Mouse (Mus musculus) midbrain, embryonic 15.5 days (tissue): ENCODE measurements around the gene Rwdd3. TPM values are rescaled to one million over a fixed set of nuclear protein-coding genes. Genes with fewer than 3 reads are reported as not detected.

Experiments
- ATAC-seq: fragments of 200-750 bp; cut with Nextera tagmentation; replicated peaks from 2 replicates; pipeline ENCODE4 v1.8.0; 2017; ENCODE audit warnings: moderate TSS enrichment
- H3K27ac ChIP-seq: fragments of 300-500 bp; sonication (generic); 2 replicates; pipeline ENCODE4 v1.5.1; 2015; ENCODE audit warnings: mild to moderate bottlenecking, inconsistent platforms
- H3K27me3 ChIP-seq: fragments of 300-500 bp; sonication (generic); replicated peaks from 2 replicates; pipeline ENCODE4 v1.6.1; 2015; ENCODE audit warnings: inconsistent platforms
- H3K36me3 ChIP-seq: fragments of 300-500 bp; sonication (generic); replicated peaks from 2 replicates; pipeline ENCODE4 v1.6.1; 2015; ENCODE audit warnings: inconsistent platforms
- H3K4me1 ChIP-seq: fragments of 300-500 bp; sonication (generic); 2 replicates; pipeline ENCODE4 v1.6.1; 2015; ENCODE audit warnings: inconsistent platforms
- H3K4me2 ChIP-seq: fragments of 300-500 bp; sonication (generic); 2 replicates; pipeline ENCODE4 v1.6.1; 2015; ENCODE audit warnings: inconsistent platforms, mild to moderate bottlenecking, moderate library complexity
- H3K4me3 ChIP-seq: fragments of 300-500 bp; sonication (generic); 2 replicates; pipeline ENCODE4 v1.5.1; 2015; ENCODE audit warnings: mild to moderate bottlenecking, inconsistent platforms
- H3K9ac ChIP-seq: fragments of 300-500 bp; sonication (generic); 2 replicates; pipeline ENCODE4 v1.6.1; 2015; ENCODE audit warnings: mild to moderate bottlenecking, inconsistent platforms
- H3K9me3 ChIP-seq: fragments of 300-500 bp; sonication (generic); 2 replicates; pipeline ENCODE4 v1.6.1; 2016; ENCODE audit warnings: inconsistent platforms
- WGBS: fragments of 180-500 bp; shearing (Covaris S2); methylation state at CpG from one replicate; pipeline ENCODE4 v1.1.7; 2015; ENCODE audit warnings: mixed read lengths; 5-methylcytosine and 5-hydroxymethylcytosine counted together
- polyA plus RNA-seq: library from polyadenylated mRNA; unstranded; fragments of >200 nt; fragmentation: Nextera tagmentation; extraction: Ambion mirVana; gene quantifications from 2 replicates; pipeline ENCODE4 v1.2.1, GENCODE M21; 2015

Gene Rwdd3
- polyA plus RNA-seq, 1 experiment from 2014 or later: 4.4 TPM

GRCm38 (mm10) chr3:121176011-121176410 is 4.5 kb upstream of the Rwdd3 start:
- WGBS: 88% methylated on average over 1 of the region's 1 CpGs
- no peaks in the 10 kb centered on the region for H3K9me3 ChIP-seq
- no peak overlapping the region for H3K27ac ChIP-seq

GRCm38 (mm10) chr3:121174248-121174945 is 2.9 kb upstream of the Rwdd3 start:
- Histone ChIP-seq H3K9ac (no peak overlapping the region), H3K27me3 (no peaks in the 10 kb centered on the region), H3K4me2 (no peak overlapping the region), H3K27ac (no peak overlapping the region), H3K4me1 (peaks cover 11% of the 10 kb centered on the region; the same call in 1 of the 2 replicates), H3K36me3 (no peaks in the 10 kb centered on the region), H3K9me3 (no peaks in the 10 kb centered on the region), H3K4me3 (no peak overlapping the region)
- 84% methylated on average over 9 of the region's 9 CpGs for WGBS
- no peak for ATAC-seq

More at GRCm38 (mm10) chr3:121176011-121176410, 4.5 kb upstream of the Rwdd3 start:
- Histone ChIP-seq H3K36me3 (no peaks in the 10 kb centered on the region), H3K9ac (no peak overlapping the region), H3K27me3 (no peaks in the 10 kb centered on the region), H3K4me1 (peaks cover 5% of the 10 kb centered on the region; the same call in 1 of the 2 replicates), H3K4me2 (no peak overlapping the region), H3K4me3 (no peak overlapping the region)
- ATAC-seq: no peak

- Histone ChIP-seq H3K27me3 (no peaks in the 10 kb centered on the region), H3K9me3 (no peaks in the 10 kb centered on the region), H3K4me2 (no peak overlapping the region), H3K4me1 (peaks cover 11% of the 10 kb centered on the region; the same call in 1 of the 2 replicates), H3K4me3 (no peak overlapping the region), H3K27ac (no peak overlapping the region), H3K36me3 (no peaks in the 10 kb centered on the region), H3K9ac (no peak overlapping the region)
- 75% methylated on average over 2 of the region's 2 CpGs for WGBS
- no peak for ATAC-seq
These were observed 1.2 kb upstream of the Rwdd3 start for GRCm38 (mm10) chr3:121172718-121173117.

- Histone ChIP-seq H3K4me2 (peak overlapping the region; percentile 73), H3K9me3 (no peaks in the 10 kb centered on the region), H3K27me3 (no peaks in the 10 kb centered on the region), H3K27ac (no peak overlapping the region; the same call in 1 of the 2 replicates), H3K4me3 (peak overlapping the region; percentile 48), H3K9ac (peak overlapping the region; percentile 50; the same call in 1 of the 2 replicates), H3K4me1 (peaks cover 11% of the 10 kb centered on the region; the same call in 1 of the 2 replicates), H3K36me3 (no peaks in the 10 kb centered on the region)
- ATAC-seq: peak; percentile 13; the same call in 1 of the 2 replicates
- 52% methylated on average over 6 of the region's 6 CpGs for WGBS
These were observed 374 bp upstream of the Rwdd3 start for GRCm38 (mm10) chr3:121171872-121172265.

GRCm38 (mm10) chr3:121170631-121171030 is 864 bp downstream of the Rwdd3 start:
- no peaks in the 10 kb centered on the region for H3K36me3 ChIP-seq
- H3K4me1 ChIP-seq: peaks cover 11% of the 10 kb centered on the region; the same call in 1 of the 2 replicates
- H3K27ac ChIP-seq: no peak overlapping the region
- ATAC-seq: 0 out of 2 replicates have a peak, but pooled peaks have one; percentile 34
- H3K9ac ChIP-seq: no peak overlapping the region
- H3K9me3 ChIP-seq: no peaks in the 10 kb centered on the region
- peak overlapping the region; percentile 48 for H3K4me3 ChIP-seq
- 56% methylated on average over 7 of the region's 7 CpGs for WGBS
- peak overlapping the region; percentile 73 for H3K4me2 ChIP-seq
- H3K27me3 ChIP-seq: no peaks in the 10 kb centered on the region

- Histone ChIP-seq H3K27ac (no peak overlapping the region), H3K4me1 (peaks cover 11% of the 10 kb centered on the region; the same call in 1 of the 2 replicates), H3K36me3 (no peaks in the 10 kb centered on the region), H3K9ac (no peak overlapping the region), H3K9me3 (no peaks in the 10 kb centered on the region), H3K4me3 (no peak overlapping the region), H3K4me2 (no peak overlapping the region), H3K27me3 (no peaks in the 10 kb centered on the region)
- WGBS: 78% methylated on average over 15 of the region's 15 CpGs
- no peak for ATAC-seq
These were observed 2.2 kb downstream of the Rwdd3 start for GRCm38 (mm10) chr3:121169092-121169942.

- H3K36me3 ChIP-seq: no peaks in the 10 kb centered on the region
- no peak overlapping the region for H3K9ac ChIP-seq
- no peak for ATAC-seq
- no peaks in the 10 kb centered on the region for H3K27me3 ChIP-seq
- peaks cover 11% of the 10 kb centered on the region; the same call in 1 of the 2 replicates for H3K4me1 ChIP-seq
- no peak overlapping the region for H3K4me2 ChIP-seq
- no peak overlapping the region for H3K4me3 ChIP-seq
- no peaks in the 10 kb centered on the region for H3K9me3 ChIP-seq
- WGBS: 85% methylated on average over 8 of the region's 8 CpGs
- H3K27ac ChIP-seq: no peak overlapping the region
These were observed 2.9 kb downstream of the Rwdd3 start for GRCm38 (mm10) chr3:121168581-121168980.

- Histone ChIP-seq H3K27me3 (no peaks in the 10 kb centered on the region), H3K27ac (no peak overlapping the region), H3K36me3 (no peaks in the 10 kb centered on the region), H3K4me3 (no peak overlapping the region), H3K9me3 (no peaks in the 10 kb centered on the region), H3K9ac (no peak overlapping the region), H3K4me1 (no peaks in the 10 kb centered on the region), H3K4me2 (no peak overlapping the region)
- 30% methylated on average over 7 of the region's 7 CpGs for WGBS
- ATAC-seq: no peak
These were observed 8.2 kb downstream of the Rwdd3 start for GRCm38 (mm10) chr3:121163271-121163819.

GRCm38 (mm10) chr3:121161661-121162060 is 9.8 kb downstream of the Rwdd3 start:
- no peak overlapping the region for H3K4me3 ChIP-seq
- no peak overlapping the region for H3K27ac ChIP-seq
- H3K9me3 ChIP-seq: no peaks in the 10 kb centered on the region
- WGBS: 47% methylated on average over 2 of the region's 2 CpGs
- ATAC-seq: no peak
- H3K27me3 ChIP-seq: no peaks in the 10 kb centered on the region
- peaks cover 6% of the 10 kb centered on the region for H3K4me1 ChIP-seq
- no peaks in the 10 kb centered on the region for H3K36me3 ChIP-seq
- H3K4me2 ChIP-seq: no peak overlapping the region
- no peak overlapping the region for H3K9ac ChIP-seq

- no peak overlapping the region for H3K4me3 ChIP-seq
- no peaks in the 10 kb centered on the region for H3K9me3 ChIP-seq
- H3K27ac ChIP-seq: no peak overlapping the region
- no peaks in the 10 kb centered on the region for H3K36me3 ChIP-seq
- H3K9ac ChIP-seq: no peak overlapping the region
- H3K27me3 ChIP-seq: no peaks in the 10 kb centered on the region
- no peak for ATAC-seq
- WGBS: 62% methylated on average over 4 of the region's 4 CpGs
- H3K4me2 ChIP-seq: no peak overlapping the region
- H3K4me1 ChIP-seq: peaks cover 15% of the 10 kb centered on the region
These were observed 11.1 kb downstream of the Rwdd3 start for GRCm38 (mm10) chr3:121160424-121160823.

GRCm38 (mm10) chr3:121159566-121159965 is 11.9 kb downstream of the Rwdd3 start:
- no peak overlapping the region for H3K4me3 ChIP-seq
- no peaks in the 10 kb centered on the region for H3K27me3 ChIP-seq
- 68% methylated on average over 10 of the region's 10 CpGs for whole genome bisulfite sequencing
- H3K9me3 ChIP-seq: no peaks in the 10 kb centered on the region
- H3K9ac ChIP-seq: no peak overlapping the region
- H3K27ac ChIP-seq: no peak overlapping the region
- no peak overlapping the region for H3K4me2 ChIP-seq
- ATAC-seq: no peak
- H3K4me1 ChIP-seq: peaks cover 15% of the 10 kb centered on the region
- H3K36me3 ChIP-seq: no peaks in the 10 kb centered on the region

GRCm38 (mm10) chr3:121158901-121159351 is 12.6 kb downstream of the Rwdd3 start:
- no peaks in the 10 kb centered on the region for H3K27me3 ChIP-seq
- WGBS: 88% methylated on average over 16 of the region's 16 CpGs
- H3K36me3 ChIP-seq: no peaks in the 10 kb centered on the region
- H3K9me3 ChIP-seq: no peaks in the 10 kb centered on the region
- H3K4me3 ChIP-seq: no peak overlapping the region
- peaks cover 15% of the 10 kb centered on the region for H3K4me1 ChIP-seq
- no peak overlapping the region for H3K27ac ChIP-seq
- ATAC-seq: no peak
- no peak overlapping the region for H3K9ac ChIP-seq
- no peak overlapping the region for H3K4me2 ChIP-seq
